Mouse (Mus musculus) heart, postnatal 0 days (tissue): Measurements from ENCODE around the gene Fam217a. TPM values are rescaled to one million over a fixed set of nuclear protein-coding genes. Genes with fewer than 3 reads are reported as not detected.
"Not testable (repeated sequence)": the region's sequence is repeated elsewhere in the genome, so short reads cannot be mapped to it uniquely, and the experiment has no call there.

ENCODE experiments used
- ATAC-seq: fragments of 200-750 bp; cut with Nextera tagmentation; 2 replicates; pipeline ENCODE4 v1.8.0; 2017; ENCODE audit warnings: low read depth, moderate number of reproducible peaks, moderate library complexity; ENCODE audit not compliant: insufficient read depth
- DNase-seq: peaks from one replicate; pipeline ENCODE4 v3.0.0-alpha.2; 2016; ENCODE audit warnings: low spot score
- H3K27ac ChIP-seq: fragments of 300-500 bp; sonication (generic); 2 replicates; pipeline ENCODE4 v1.5.1; 2014; ENCODE audit warnings: low read depth, mild to moderate bottlenecking
- H3K27me3 ChIP-seq: fragments of 300-500 bp; sonication (generic); 2 replicates; pipeline ENCODE4 v1.6.1; 2014; ENCODE audit warnings: low read length, mixed read lengths; ENCODE audit not compliant: control insufficient read depth, insufficient read depth
- H3K36me3 ChIP-seq: fragments of 300-500 bp; sonication (generic); replicated peaks from 2 replicates; pipeline ENCODE4 v1.6.1; 2014; ENCODE audit warnings: low read length, mixed read lengths; ENCODE audit not compliant: control insufficient read depth, insufficient read depth
- H3K4me1 ChIP-seq: fragments of 300-500 bp; sonication (generic); 2 replicates; pipeline ENCODE4 v1.6.1; 2014; ENCODE audit warnings: antibody characterized with exemption; ENCODE audit not compliant: control insufficient read depth, insufficient read depth
- H3K4me2 ChIP-seq: fragments of 300-500 bp; sonication (generic); 2 replicates; pipeline ENCODE4 v1.6.1; 2014; ENCODE audit warnings: low read depth, mild to moderate bottlenecking, low read length, moderate library complexity
- H3K4me3 ChIP-seq: fragments of 300-500 bp; sonication (generic); 2 replicates; pipeline ENCODE4 v1.5.1; 2014; ENCODE audit warnings: low read depth, low read length
- H3K9ac ChIP-seq: fragments of 300-500 bp; sonication (generic); replicated peaks from 2 replicates; pipeline ENCODE4 v1.6.1; 2014; ENCODE audit warnings: low read depth, low read length, mixed read lengths
- H3K9me3 ChIP-seq: fragments of 300-500 bp; sonication (generic); replicated peaks from 2 replicates; pipeline ENCODE4 v1.6.1; 2016; ENCODE audit warnings: low read length; ENCODE audit not compliant: control insufficient read depth
- CTCF ChIP-seq: IDR thresholded peaks from 2 replicates; pipeline ENCODE4 v1.5.1; 2016; ENCODE audit warnings: antibody characterized with exemption, control low read depth, low read depth
- EP300 ChIP-seq: IDR thresholded peaks from 2 replicates; pipeline ENCODE4 v1.6.1; 2016; ENCODE audit warnings: antibody characterized with exemption, low read depth
- WGBS: fragments of 180-500 bp; shearing (Covaris S2); extraction: QIAGEN DNeasy Blood & Tissue Kit; methylation state at CpG from one replicate; pipeline ENCODE4 v1.1.7; 2014; 5-methylcytosine and 5-hydroxymethylcytosine counted together
- polyA plus RNA-seq: library from polyadenylated mRNA; unstranded; fragments of >200 nt; fragmentation: Nextera tagmentation; extraction: Ambion mirVana; gene quantifications from 2 replicates; pipeline ENCODE4 v1.2.1, GENCODE M21; 2015
- total RNA-seq: library from RNA; depleted of rRNA; stranded (reverse); fragments of >200 nt; gene quantifications from 2 replicates; pipeline ENCODE4 v1.2.3, GENCODE M21; 2014; ENCODE audit warnings: low replicate concordance

The Fam217a gene
- total and polyA plus RNA-seq, 2 experiments from 2014 or later: 1.9 TPM; not detected in 1

GRCm38 (mm10) chr13:34876481-34876880 lies 47.6 kb downstream of the Fam217a start:
- H3K27me3 ChIP-seq: no peaks in the 10 kb centered on the region
- peak overlapping the region; percentile 81 for H3K4me3 ChIP-seq
- WGBS: 2% methylated on average over 3 of the region's 3 CpGs
- H3K4me2 ChIP-seq: peak overlapping the region; percentile 72
- ATAC-seq (no peak), DNase-seq (no peak)
- H3K27ac ChIP-seq: peak overlapping the region; percentile 97; the same call in 1 of the 2 replicates
- peak overlapping the region; percentile 83 for H3K9ac ChIP-seq
- H3K9me3 ChIP-seq: no peaks in the 10 kb centered on the region
- H3K4me1 ChIP-seq: peaks cover 16% of the 10 kb centered on the region
- no peak for TF ChIP-seq EP300
- no peak for TF ChIP-seq CTCF
- H3K36me3 ChIP-seq: no peaks in the 10 kb centered on the region

GRCm38 (mm10) chr13:34875741-34876445 lies 48.2 kb downstream of the Fam217a start:
- no peak for TF ChIP-seq EP300
- TF ChIP-seq CTCF: peak; percentile 37
- no peaks in the 10 kb centered on the region for H3K36me3 ChIP-seq
- under 1% methylated on average over 48 of the region's 50 CpGs for WGBS
- peak overlapping the region; percentile 83 for H3K9ac ChIP-seq
- H3K9me3 ChIP-seq: no peaks in the 10 kb centered on the region
- no peaks in the 10 kb centered on the region for H3K27me3 ChIP-seq
- H3K4me2 ChIP-seq: peak overlapping the region; percentile 72
- DNase-seq (peak; percentile 58), ATAC-seq (peak; percentile 67)
- H3K4me1 ChIP-seq: peaks cover 16% of the 10 kb centered on the region
- peak overlapping the region; percentile 97 for H3K27ac ChIP-seq
- H3K4me3 ChIP-seq: peak overlapping the region; percentile 81

- ATAC-seq: peak; percentile 80
- no peaks in the 10 kb centered on the region for H3K27me3 ChIP-seq
- peak within 1 kb of the TSS; percentile 81 for H3K4me3 ChIP-seq
- H3K36me3 ChIP-seq: no peaks in the 10 kb centered on the region
- no peak for TF ChIP-seq CTCF
- TF ChIP-seq EP300: peak; percentile 74; the same call in 1 of the 2 replicates
- no peaks in the 10 kb centered on the region for H3K9me3 ChIP-seq
- H3K4me1 ChIP-seq: peaks cover 16% of the 10 kb centered on the region
- H3K27ac ChIP-seq: peak within 1 kb of the TSS; percentile 97
- peak within 1 kb of the TSS; percentile 72 for H3K4me2 ChIP-seq
- peak within 1 kb of the TSS; percentile 83 for H3K9ac ChIP-seq
- peak; percentile 84 for DNase-seq
- WGBS: 1% methylated on average over 40 of the region's 40 CpGs
These were observed 48.9 kb downstream of the Fam217a start, which contains the start of gene Prpf4b for GRCm38 (mm10) chr13:34875166-34875710. TSS of gene Prpf4b (plus strand) at chr13:34875302.

GRCm38 (mm10) chr13:34874736-34875135 lies 49.4 kb downstream of the Fam217a start:
- Histone ChIP-seq H3K4me2 (peak overlapping the region; percentile 72), H3K4me3 (peak overlapping the region; percentile 81), H3K27ac (peak overlapping the region; percentile 97), H3K9ac (peak overlapping the region; percentile 83), H3K4me1 (peaks cover 16% of the 10 kb centered on the region)
- not testable (repeated sequence) for ATAC-seq, H3K27me3 ChIP-seq, H3K9me3 ChIP-seq, H3K36me3 ChIP-seq
- peak; percentile 7 for DNase-seq
- 17% methylated on average over 13 of the region's 13 CpGs for WGBS

GRCm38 (mm10) chr13:34873801-34874681 lies 50.1 kb downstream of the Fam217a start:
- Histone ChIP-seq H3K4me1 (peaks cover 16% of the 10 kb centered on the region), H3K9ac (peak overlapping the region; percentile 83), H3K4me3 (peak overlapping the region; percentile 81), H3K4me2 (peak overlapping the region; percentile 72), H3K27me3 (no peaks in the 10 kb centered on the region), H3K9me3 (no peaks in the 10 kb centered on the region), H3K36me3 (no peaks in the 10 kb centered on the region), H3K27ac (peak overlapping the region; percentile 97)
- TF ChIP-seq CTCF: no peak
- TF ChIP-seq EP300: no peak
- WGBS: 4% methylated on average over 45 of the region's 45 CpGs
- peak; percentile 86 for ATAC-seq
- DNase-seq: peak; percentile 97
